Mouse (Mus musculus) right cerebral cortex, adult 2 months (tissue): ENCODE data around the gene Prkg1.
"Not testable (repeated sequence)": the region's sequence is repeated elsewhere in the genome, so short reads cannot be mapped to it uniquely, and the experiment has no call there.

Experiments
- DNase-seq, 2 experiments: peaks; one replicate each; pipeline ENCODE4 v3.0.0; 2021 to 2022; ENCODE audit warnings: low spot score in 2 of 2

Prkg1 gene

GRCm38 (mm10) chr19:31329893-31330292, 434.9 kb downstream of the Prkg1 start:
- no peak for DNase-seq

- DNase-seq = no peak
Measured at GRCm38 (mm10) chr19:31304760-31305159, 460.1 kb downstream of the Prkg1 start.

- no peak for DNase-seq
Measured at GRCm38 (mm10) chr19:31291231-31291630, 473.6 kb downstream of the Prkg1 start.

GRCm38 (mm10) chr19:31284581-31284980, 480.3 kb downstream of the Prkg1 start:
- peak in 1 of 2 experiments; percentile 12 for DNase-seq

- no peak for DNase-seq
Measured at GRCm38 (mm10) chr19:31284126-31284525, 480.7 kb downstream of the Prkg1 start.

DNA sequence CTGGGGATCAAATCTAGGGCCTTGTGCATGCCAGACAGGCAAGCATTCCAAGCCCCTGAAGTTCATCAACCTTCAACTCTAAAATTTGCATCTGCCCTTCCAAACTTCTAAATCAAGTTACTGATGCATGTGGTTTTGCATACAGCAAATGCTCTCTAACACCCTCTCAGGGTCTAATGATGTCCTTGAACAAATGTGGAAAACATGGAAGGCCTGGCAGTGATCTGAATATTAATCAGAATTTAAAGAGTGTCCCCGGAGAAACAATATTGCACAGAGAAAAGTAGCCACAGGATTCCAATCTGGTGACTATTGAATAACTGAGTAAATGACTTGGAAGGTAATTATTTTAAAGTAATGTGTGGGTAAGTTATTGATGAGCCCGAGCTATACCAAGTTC, 481.2 kb downstream of the Prkg1 start:
- no peak for DNase-seq

DNA sequence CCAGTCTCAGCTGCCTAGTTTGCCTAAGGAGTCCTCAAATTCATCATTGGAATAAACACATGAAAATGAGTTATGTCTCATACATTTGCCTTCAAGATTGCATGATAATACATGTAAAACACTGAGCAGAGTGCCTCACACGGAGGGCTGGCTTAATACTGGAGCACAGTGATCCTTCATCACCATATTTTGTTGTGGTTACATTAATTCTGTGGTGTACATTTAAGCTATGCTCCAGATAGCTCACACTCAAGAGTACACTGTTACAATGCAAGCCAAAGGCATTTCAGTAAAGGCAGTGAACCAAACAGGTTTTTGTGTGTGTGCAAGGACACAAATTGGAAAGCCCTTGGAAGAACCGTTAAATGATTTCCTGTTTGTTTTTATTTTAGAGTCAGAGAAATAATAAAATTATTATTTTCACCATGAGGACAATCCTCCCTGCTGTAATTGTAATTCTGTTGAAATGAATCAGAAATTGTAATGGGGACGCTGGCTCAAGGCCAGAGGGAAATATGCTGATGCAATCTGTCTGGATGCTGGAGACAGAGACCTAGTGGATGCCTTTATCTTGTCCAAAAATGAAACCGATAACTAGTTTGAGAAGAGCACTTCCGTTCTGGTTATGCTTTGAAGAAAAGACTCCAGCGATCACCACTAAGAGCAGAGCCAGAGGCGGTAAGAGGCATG, 484.9 kb downstream of the Prkg1 start:
- DNase-seq = peak; percentile 28 to 39

- no peak for DNase-seq
Measured at GRCm38 (mm10) chr19:31262438-31262837, 502.4 kb downstream of the Prkg1 start.

- DNase-seq = no peak
Measured at GRCm38 (mm10) chr19:31260494-31260893, 504.3 kb downstream of the Prkg1 start.

DNA sequence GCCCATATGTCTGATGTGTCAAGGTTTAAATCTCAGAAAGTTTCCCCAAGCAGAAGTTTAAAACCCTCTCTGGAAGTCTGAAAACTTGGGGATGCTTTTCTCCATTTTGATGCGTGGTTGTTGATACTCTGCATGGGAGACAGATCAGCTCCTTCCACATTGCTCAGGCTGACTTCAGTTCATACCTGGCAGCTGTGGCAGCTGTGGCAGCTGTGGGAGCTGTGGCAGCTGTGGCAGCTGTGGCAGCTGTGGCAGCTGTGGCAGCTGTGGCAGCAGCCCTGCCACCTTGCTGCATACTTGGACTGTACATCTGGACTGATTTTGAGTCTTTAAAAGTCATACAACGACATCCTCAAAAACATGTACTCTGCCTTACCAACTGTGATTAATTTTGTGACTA, 509.1 kb downstream of the Prkg1 start:
- DNase-seq = no peak

- no peak for DNase-seq
Measured at GRCm38 (mm10) chr19:31232410-31232809, 532.4 kb downstream of the Prkg1 start.

DNA sequence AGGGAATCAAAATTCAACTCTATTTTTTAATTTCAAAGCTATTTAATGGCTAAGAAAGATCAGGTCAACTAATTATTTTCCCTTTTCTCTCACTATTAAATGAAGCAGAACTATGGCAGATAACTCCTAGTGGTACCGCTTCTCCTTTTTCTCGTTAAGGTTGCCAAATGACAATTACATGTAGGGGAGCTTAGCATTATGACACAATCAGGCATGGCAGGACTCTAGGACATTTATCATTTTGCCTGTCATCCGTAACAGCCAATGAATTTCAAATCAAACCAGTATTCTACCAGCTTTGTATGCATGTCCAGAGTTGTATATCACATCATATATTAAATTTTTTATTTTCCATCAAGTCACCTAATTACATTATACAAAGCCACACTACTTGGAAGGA, 536.4 kb downstream of the Prkg1 start:
- DNase-seq = no peak

GRCm38 (mm10) chr19:31223457-31223856, 541.4 kb downstream of the Prkg1 start:
- no peak for DNase-seq

GRCm38 (mm10) chr19:31219261-31219660, 545.6 kb downstream of the Prkg1 start:
- DNase-seq = not testable (repeated sequence)

GRCm38 (mm10) chr19:31210850-31211249, 554.0 kb downstream of the Prkg1 start:
- no peak for DNase-seq

- DNase-seq = no peak
Measured at GRCm38 (mm10) chr19:31210449-31210848, 554.4 kb downstream of the Prkg1 start.

DNA sequence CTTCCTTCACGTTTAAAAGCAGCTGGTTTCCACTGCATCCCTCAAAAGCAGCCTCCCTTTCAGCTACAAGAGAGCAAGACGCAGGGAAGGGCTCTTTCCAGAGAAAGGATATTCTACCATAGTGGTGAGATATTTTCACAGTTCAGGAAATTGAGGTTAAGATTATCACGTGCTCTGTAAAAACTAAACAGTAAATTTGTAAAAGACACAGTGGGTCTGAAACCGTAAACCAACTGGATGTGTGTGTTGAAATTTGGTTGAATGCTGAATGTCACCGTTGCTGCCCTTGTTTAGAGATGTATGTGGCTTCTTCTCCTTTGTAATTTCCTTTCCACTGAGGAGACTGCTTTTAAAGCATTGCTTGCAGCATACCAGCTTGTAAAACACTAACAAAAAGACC, 565.2 kb downstream of the Prkg1 start:
- no peak for DNase-seq

- DNase-seq = no peak
Measured at GRCm38 (mm10) chr19:31198461-31198860, 566.4 kb downstream of the Prkg1 start.

DNA sequence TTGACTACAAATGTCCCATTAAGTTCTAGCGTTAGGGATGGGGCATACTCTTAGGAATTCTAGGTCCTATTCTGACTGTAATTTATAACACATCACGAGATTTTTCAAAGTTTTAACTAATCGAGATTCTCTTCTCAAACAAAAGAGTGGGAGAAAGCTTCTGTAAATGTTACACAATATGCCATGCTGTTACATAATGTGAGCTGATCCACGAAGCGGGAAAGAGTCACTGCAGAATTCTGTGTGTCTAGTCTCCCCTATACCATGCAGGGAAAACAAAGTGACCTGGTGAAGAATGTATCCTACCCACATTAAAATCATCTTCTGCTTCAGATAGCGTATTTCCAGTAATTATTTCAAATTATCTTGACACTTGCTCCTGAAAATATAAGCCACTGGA, 567.8 kb downstream of the Prkg1 start:
- DNase-seq = no peak

DNA sequence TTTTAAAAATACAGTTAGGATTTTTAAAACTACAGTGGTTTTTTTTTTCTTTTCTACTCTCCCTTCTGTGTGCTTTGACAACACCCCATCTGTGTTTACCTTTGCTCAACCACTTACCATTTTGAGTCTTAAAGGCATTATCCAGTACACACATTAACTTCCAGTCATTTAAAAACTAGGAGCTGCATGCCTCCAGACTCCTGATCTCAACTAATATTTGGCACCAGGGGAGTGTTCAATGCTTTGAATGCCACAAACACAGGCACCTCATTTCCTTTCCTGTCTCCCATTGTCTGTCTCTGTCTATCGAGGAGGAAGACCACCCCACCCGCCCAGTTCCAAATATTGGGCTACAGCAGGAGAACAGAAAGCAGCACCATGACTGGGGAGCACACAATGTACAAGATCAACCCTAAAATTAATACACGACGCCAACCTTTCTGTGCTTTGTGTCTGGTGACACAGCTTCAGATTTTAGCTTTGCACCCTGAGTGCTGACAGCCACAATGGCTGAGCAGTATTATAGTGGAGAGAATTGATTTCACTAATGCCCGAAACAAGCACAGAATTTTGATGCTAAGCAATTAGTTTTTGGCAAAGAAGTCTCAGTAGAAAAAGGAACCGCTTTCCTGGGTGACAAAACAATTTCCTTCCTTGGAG, 576.1 kb downstream of the Prkg1 start:
- no peak for DNase-seq

GRCm38 (mm10) chr19:31180757-31181156, 584.1 kb downstream of the Prkg1 start:
- DNase-seq = peak; percentile 49 to 60

DNA sequence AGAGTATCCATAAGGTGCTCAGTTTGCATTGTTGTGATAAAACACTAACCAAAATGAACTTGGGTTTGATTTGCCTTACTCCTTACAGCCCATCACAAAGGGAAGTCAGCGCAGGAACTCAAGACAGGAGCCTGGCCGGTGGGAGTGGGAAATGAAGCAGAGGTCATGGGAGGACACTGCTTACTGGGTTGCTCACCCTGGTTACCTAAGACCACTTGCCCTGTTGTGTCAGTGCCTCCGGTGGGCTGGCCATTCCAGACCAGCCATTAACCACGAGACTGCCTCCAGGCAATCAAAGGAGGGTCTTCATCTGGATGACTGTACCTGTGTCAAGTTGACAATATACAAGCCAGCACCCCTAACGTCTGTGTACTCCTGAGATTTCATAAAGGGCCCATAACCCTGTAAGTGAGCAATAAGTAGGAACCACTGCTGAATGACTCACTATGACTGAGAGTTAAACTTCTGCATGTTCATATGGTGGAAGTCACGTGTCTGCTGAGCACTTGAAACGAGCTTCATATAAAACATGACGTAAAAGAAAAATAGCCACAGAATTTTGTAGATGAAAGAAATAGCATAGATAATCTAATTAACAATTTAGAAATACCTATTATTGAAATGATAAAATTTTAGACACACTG, 587.4 kb downstream of the Prkg1 start:
- no peak for DNase-seq

DNA sequence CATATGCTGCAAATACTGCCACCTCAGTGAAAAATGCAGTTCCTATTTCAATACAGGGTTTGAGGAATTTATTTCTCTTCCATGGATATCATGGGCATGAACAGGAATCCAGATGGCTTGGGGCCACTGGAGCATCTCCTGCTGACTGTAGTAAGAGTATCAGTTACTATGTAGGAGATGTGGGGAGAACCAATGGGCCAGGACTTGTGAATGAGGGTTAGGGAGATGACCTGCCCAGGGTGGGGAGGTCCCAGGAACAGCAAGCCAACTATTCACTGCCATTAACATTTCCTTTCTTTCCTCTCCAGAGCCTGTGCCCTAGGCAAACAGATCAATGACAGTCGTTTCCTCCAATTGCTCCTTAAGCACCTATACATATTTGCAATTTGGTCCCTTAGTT, 593.8 kb downstream of the Prkg1 start:
- DNase-seq = no peak
